Mouse (Mus musculus): ENCODE measurements around the gene Adck1. TPM values are rescaled to one million over a fixed set of nuclear protein-coding genes. Genes with fewer than 3 reads are reported as not detected.

Adck1 gene
- polyA plus RNA-seq, 1 experiment: 31.3 TPM

GRCm38 (mm10) chr12:88372018-88372417, 11.7 kb downstream of the Adck1 start:
- no peaks in the 10 kb centered on the region for H3K79me2 ChIP-seq (ENCODE audit: control insufficient read depth, insufficient read depth)
- H3K27me3 ChIP-seq (ENCODE audit: control insufficient read depth, insufficient read depth, insufficient read length): no peaks in the 10 kb centered on the region
- TF ChIP-seq MYOG (IDR thresholded peaks at IDR 0.05; ENCODE audit: control insufficient read depth in 1 of 3, insufficient read depth in 1 of 3, insufficient read length in 2 of 3, low read depth in 2 of 3) (no peak), CEBPB (IDR thresholded peaks at IDR 0.05; ENCODE audit: insufficient read depth, poor library complexity, severe bottlenecking) (no peak), TCF3 (IDR thresholded peaks at IDR 0.05; ENCODE audit: insufficient read length, low read depth) (no peak), USF1 (IDR thresholded peaks at IDR 0.05; ENCODE audit: low read depth) (no peak), SRF (IDR thresholded peaks at IDR 0.05; ENCODE audit: control insufficient read depth, insufficient read length, low read depth) (no peak), REST (IDR thresholded peaks at IDR 0.05; ENCODE audit: insufficient read depth, insufficient read length) (no peak), POLR2AphosphoS2 (IDR thresholded peaks at IDR 0.05; ENCODE audit: insufficient read length, low read depth) (no peak), MYOD1 (IDR thresholded peaks at IDR 0.05; ENCODE audit: control insufficient read depth in 1 of 3, insufficient read length in 2 of 3, low read depth in 2 of 3) (no peak), TCF12 (IDR thresholded peaks at IDR 0.05; ENCODE audit: insufficient read depth, poor library complexity, severe bottlenecking) (no peak)
- H3ac ChIP-seq (ENCODE audit: control insufficient read depth, insufficient read length): no peak overlapping the region
- peaks cover 20% of the 10 kb centered on the region for H3K36me3 ChIP-seq (ENCODE audit: control insufficient read depth, insufficient read depth)
- no peak overlapping the region for H3K4me2 ChIP-seq (ENCODE audit: low read depth)
- H3K4me3 ChIP-seq: no peak overlapping the region

GRCm38 (mm10) chr12:88376820-88377219, 16.5 kb downstream of the Adck1 start:
- no peak overlapping the region for H3K4me3 ChIP-seq
- H3K79me2 ChIP-seq (ENCODE audit: control insufficient read depth, insufficient read depth): no peaks in the 10 kb centered on the region
- no peaks in the 10 kb centered on the region for H3K27me3 ChIP-seq (ENCODE audit: control insufficient read depth, insufficient read depth, insufficient read length)
- no peak overlapping the region for H3K4me2 ChIP-seq (ENCODE audit: low read depth)
- H3ac ChIP-seq (ENCODE audit: control insufficient read depth, insufficient read length): no peak overlapping the region
- no peak for TF ChIP-seq SRF (IDR thresholded peaks at IDR 0.05; ENCODE audit: control insufficient read depth, insufficient read length, low read depth)
- TF ChIP-seq REST (IDR thresholded peaks at IDR 0.05; ENCODE audit: insufficient read depth, insufficient read length): no peak
- no peak for TF ChIP-seq CEBPB (IDR thresholded peaks at IDR 0.05; ENCODE audit: insufficient read depth, poor library complexity, severe bottlenecking)
- TF ChIP-seq USF1 (IDR thresholded peaks at IDR 0.05; ENCODE audit: low read depth): no peak
- TF ChIP-seq E2F4 (IDR thresholded peaks at IDR 0.05; ENCODE audit: insufficient read depth): no peak
- no peak for TF ChIP-seq MYOD1 (IDR thresholded peaks at IDR 0.05; ENCODE audit: control insufficient read depth in 1 of 3, insufficient read length in 2 of 3, low read depth in 2 of 3)
- TF ChIP-seq TCF12 (IDR thresholded peaks at IDR 0.05; ENCODE audit: insufficient read depth, poor library complexity, severe bottlenecking): no peak
- TF ChIP-seq POLR2A (IDR thresholded peaks at IDR 0.05; ENCODE audit: insufficient read length, low read depth): no peak
- no peak for TF ChIP-seq POLR2AphosphoS2 (IDR thresholded peaks at IDR 0.05; ENCODE audit: insufficient read length, low read depth)
- no peak for TF ChIP-seq MYOG (IDR thresholded peaks at IDR 0.05; ENCODE audit: control insufficient read depth in 1 of 3, insufficient read depth in 1 of 3, insufficient read length in 2 of 3, low read depth in 2 of 3)
- peaks cover 15% of the 10 kb centered on the region for H3K36me3 ChIP-seq (ENCODE audit: control insufficient read depth, insufficient read depth)

GRCm38 (mm10) chr12:88378256-88378655, 17.9 kb downstream of the Adck1 start:
- no peaks in the 10 kb centered on the region for H3K79me2 ChIP-seq (ENCODE audit: control insufficient read depth, insufficient read depth)
- H3K4me2 ChIP-seq (ENCODE audit: low read depth): no peak overlapping the region
- no peak overlapping the region for H3ac ChIP-seq (ENCODE audit: control insufficient read depth, insufficient read length)
- TF ChIP-seq MYOG (IDR thresholded peaks at IDR 0.05; ENCODE audit: control insufficient read depth in 1 of 3, insufficient read depth in 1 of 3, insufficient read length in 2 of 3, low read depth in 2 of 3): no peak
- no peak for TF ChIP-seq TCF12 (IDR thresholded peaks at IDR 0.05; ENCODE audit: insufficient read depth, poor library complexity, severe bottlenecking)
- no peak for TF ChIP-seq POLR2A (IDR thresholded peaks at IDR 0.05; ENCODE audit: insufficient read length, low read depth)
- TF ChIP-seq USF1 (IDR thresholded peaks at IDR 0.05; ENCODE audit: low read depth): no peak
- no peak for TF ChIP-seq CEBPB (IDR thresholded peaks at IDR 0.05; ENCODE audit: insufficient read depth, poor library complexity, severe bottlenecking)
- no peak for TF ChIP-seq MYOD1 (IDR thresholded peaks at IDR 0.05; ENCODE audit: control insufficient read depth in 1 of 3, insufficient read length in 2 of 3, low read depth in 2 of 3)
- no peak for TF ChIP-seq POLR2AphosphoS2 (IDR thresholded peaks at IDR 0.05; ENCODE audit: insufficient read length, low read depth)
- no peak for TF ChIP-seq E2F4 (IDR thresholded peaks at IDR 0.05; ENCODE audit: insufficient read depth)
- no peak for TF ChIP-seq REST (IDR thresholded peaks at IDR 0.05; ENCODE audit: insufficient read depth, insufficient read length)
- no peak for TF ChIP-seq TCF3 (IDR thresholded peaks at IDR 0.05; ENCODE audit: insufficient read length, low read depth)
- no peak for TF ChIP-seq SRF (IDR thresholded peaks at IDR 0.05; ENCODE audit: control insufficient read depth, insufficient read length, low read depth)
- TF ChIP-seq MAX (IDR thresholded peaks at IDR 0.05; ENCODE audit: low read depth): no peak
- H3K4me3 ChIP-seq: no peak overlapping the region
- H3K27me3 ChIP-seq (ENCODE audit: control insufficient read depth, insufficient read depth, insufficient read length): no peaks in the 10 kb centered on the region
- H3K36me3 ChIP-seq (ENCODE audit: control insufficient read depth, insufficient read depth): peaks cover 11% of the 10 kb centered on the region

GRCm38 (mm10) chr12:88388832-88389231, 28.5 kb downstream of the Adck1 start:
- TF ChIP-seq E2F4 (IDR thresholded peaks at IDR 0.05; ENCODE audit: insufficient read depth) (no peak), MYOG (IDR thresholded peaks at IDR 0.05; ENCODE audit: control insufficient read depth in 1 of 3, insufficient read depth in 1 of 3, insufficient read length in 2 of 3, low read depth in 2 of 3) (no peak), TCF3 (IDR thresholded peaks at IDR 0.05; ENCODE audit: insufficient read length, low read depth) (no peak), MYOD1 (IDR thresholded peaks at IDR 0.05; ENCODE audit: control insufficient read depth in 1 of 3, insufficient read length in 2 of 3, low read depth in 2 of 3) (no peak), CEBPB (IDR thresholded peaks at IDR 0.05; ENCODE audit: insufficient read depth, poor library complexity, severe bottlenecking) (no peak)
- Histone ChIP-seq H3K27me3 (ENCODE audit: control insufficient read depth, insufficient read depth, insufficient read length) (no peaks in the 10 kb centered on the region), H3K79me2 (ENCODE audit: control insufficient read depth, insufficient read depth) (no peaks in the 10 kb centered on the region), H3ac (ENCODE audit: control insufficient read depth, insufficient read length) (no peak overlapping the region), H3K4me2 (ENCODE audit: low read depth) (no peak overlapping the region), H3K4me3 (no peak overlapping the region), H3K36me3 (ENCODE audit: control insufficient read depth, insufficient read depth) (peaks cover 10% of the 10 kb centered on the region)

- no peaks in the 10 kb centered on the region for H3K27me3 ChIP-seq (ENCODE audit: control insufficient read depth, insufficient read depth, insufficient read length)
- no peaks in the 10 kb centered on the region for H3K36me3 ChIP-seq (ENCODE audit: control insufficient read depth, insufficient read depth)
- no peak overlapping the region for H3ac ChIP-seq (ENCODE audit: control insufficient read depth, insufficient read length)
- no peaks in the 10 kb centered on the region for H3K79me2 ChIP-seq (ENCODE audit: control insufficient read depth, insufficient read depth)
- H3K4me3 ChIP-seq: no peak overlapping the region
- H3K4me2 ChIP-seq (ENCODE audit: low read depth): no peak overlapping the region
- TF ChIP-seq POLR2AphosphoS2 (IDR thresholded peaks at IDR 0.05; ENCODE audit: insufficient read length, low read depth): no peak
- TF ChIP-seq REST (IDR thresholded peaks at IDR 0.05; ENCODE audit: insufficient read depth, insufficient read length): no peak
- no peak for TF ChIP-seq SRF (IDR thresholded peaks at IDR 0.05; ENCODE audit: control insufficient read depth, insufficient read length, low read depth)
- TF ChIP-seq MYOD1 (IDR thresholded peaks at IDR 0.05; ENCODE audit: control insufficient read depth in 1 of 3, insufficient read length in 2 of 3, low read depth in 2 of 3): no peak
- no peak for TF ChIP-seq TCF3 (IDR thresholded peaks at IDR 0.05; ENCODE audit: insufficient read length, low read depth)
- no peak for TF ChIP-seq TCF12 (IDR thresholded peaks at IDR 0.05; ENCODE audit: insufficient read depth, poor library complexity, severe bottlenecking)
- TF ChIP-seq CEBPB (IDR thresholded peaks at IDR 0.05; ENCODE audit: insufficient read depth, poor library complexity, severe bottlenecking): no peak
- TF ChIP-seq MYOG (IDR thresholded peaks at IDR 0.05; ENCODE audit: control insufficient read depth in 1 of 3, insufficient read depth in 1 of 3, insufficient read length in 2 of 3, low read depth in 2 of 3): no peak
- no peak for TF ChIP-seq E2F4 (IDR thresholded peaks at IDR 0.05; ENCODE audit: insufficient read depth)
- no peak for TF ChIP-seq USF1 (IDR thresholded peaks at IDR 0.05; ENCODE audit: low read depth)
- no peak for TF ChIP-seq POLR2A (IDR thresholded peaks at IDR 0.05; ENCODE audit: insufficient read length, low read depth)
- TF ChIP-seq MAX (IDR thresholded peaks at IDR 0.05; ENCODE audit: low read depth): no peak
Observed at GRCm38 (mm10) chr12:88398658-88399057, 38.3 kb downstream of the Adck1 start.
